Mouse (Mus musculus): ENCODE measurements around the gene Ntsr1.

DNA sequence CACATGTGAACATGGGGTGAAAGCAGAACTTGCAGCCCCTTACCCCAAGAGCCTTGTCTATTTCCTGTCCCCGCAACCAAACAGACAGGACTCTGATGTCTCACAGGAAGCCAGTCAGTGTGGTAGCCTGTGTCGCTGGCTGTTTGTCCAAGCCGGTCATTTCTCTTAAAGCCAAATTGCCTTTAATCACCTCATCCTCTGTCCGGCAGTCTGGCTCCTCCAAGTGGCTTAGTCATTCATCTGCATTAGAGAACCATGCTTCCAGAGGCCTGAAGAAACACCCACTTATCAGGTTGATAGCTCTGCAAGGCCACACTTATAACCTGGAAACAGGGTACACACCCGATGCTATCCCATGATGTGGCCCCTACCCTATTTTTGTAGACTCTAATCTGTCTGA, 62.4 kb downstream of the Ntsr1 start:
- TF ChIP-seq CTCF (IDR thresholded peaks at IDR 0.05; ENCODE audit: low read depth): peak; percentile 45
- no peak for TF ChIP-seq EP300 (optimal IDR thresholded peaks at IDR 0.05)

All from stomach, postnatal 0 days (tissue).